Mouse (Mus musculus) Patski (cell line): ENCODE data around the gene Spag9. TPM values are rescaled to one million over a fixed set of nuclear protein-coding genes. Genes with fewer than 3 reads are reported as not detected.

Experiments used
- ATAC-seq: fragments of 100-300 bp; one replicate; pipeline ENCODE4 v1.8.0; 2021
- CTCF ChIA-PET: fragments of 350-600 bp; sonication (Branson Sonifier 250); formaldehyde crosslinking; loops from one replicate; lab custom pipeline; 2022; ENCODE audit warnings: inconsistent platforms; lab: Charles Lee
- POLR2A ChIA-PET: fragments of 350-600 bp; sonication (Branson Sonifier 250); formaldehyde crosslinking; loops from one replicate; lab custom pipeline; 2022; ENCODE audit warnings: antibody characterized with exemption, inconsistent platforms; lab: Charles Lee
- DNase-seq: peaks from one replicate; pipeline ENCODE4 v3.0.0-alpha.2; 2011; ENCODE audit warnings: low read depth, low spot score
- H3K27me3 ChIP-seq: fragments of 371-371 bp; one replicate; pipeline ENCODE4 v1.5.1; 2021
- CTCF ChIP-seq: fragments of 100-300 bp; IDR thresholded peaks from one replicate; pipeline ENCODE4 v1.5.1; 2021
- in situ Hi-C: fragments of 300-500 bp; cut with MboI; formaldehyde crosslinking; loops from 3 replicates; pipeline ENCODE4 v1.11.1; 2018; ENCODE audit warnings: low pct_unique_long_range_greater_than_20kb, mixed read lengths
- polyA plus RNA-seq: library from polyadenylated mRNA; unstranded; gene quantifications from one replicate; pipeline ENCODE4 v1.2.3, GENCODE M21; 2021

Spag9 gene
- polyA plus RNA-seq, 1 experiment from 2014 or later = 64.7 TPM

- in situ Hi-C loops = no loop called here
- no peak for TF ChIP-seq CTCF
- ATAC-seq = no peak
- CTCF ChIA-PET = interaction anchor here (1.1 kb wide), 1 partner anchor 9 kb away, joined by 3 read pairs; no protein-coding TSS in a partner anchor
- no peaks in the 10 kb centered on the region for H3K27me3 ChIP-seq
- no peak for DNase-seq
- POLR2A ChIA-PET = no interaction called here
Measured at GRCm38 (mm10) chr11:94097489-94097888, 101.6 kb downstream of the Spag9 start.

- POLR2A ChIA-PET = no interaction called here
- in situ Hi-C loops = no loop called here
- DNase-seq (no peak), ATAC-seq (no peak)
- TF ChIP-seq CTCF = no peak
- CTCF ChIA-PET = interaction anchor here (1.2 kb wide), 1 partner anchor 9 kb away, joined by 3 read pairs; no protein-coding TSS in a partner anchor
- no peaks in the 10 kb centered on the region for H3K27me3 ChIP-seq
Measured at GRCm38 (mm10) chr11:94098840-94099239, 102.9 kb downstream of the Spag9 start.

GRCm38 (mm10) chr11:94113795-94114194 lies 117.9 kb downstream of the Spag9 start:
- DNase-seq = no peak
- POLR2A ChIA-PET = no interaction called here
- TF ChIP-seq CTCF = no peak
- H3K27me3 ChIP-seq = no peaks in the 10 kb centered on the region
- in situ Hi-C loops = no loop called here
- CTCF ChIA-PET = interaction anchor here (0.9 to 1.3 kb wide), 2 partner anchors 10 to 114 kb away, joined by 3 to 4 read pairs; no protein-coding TSS in a partner anchor
- ATAC-seq = no peak

DNA sequence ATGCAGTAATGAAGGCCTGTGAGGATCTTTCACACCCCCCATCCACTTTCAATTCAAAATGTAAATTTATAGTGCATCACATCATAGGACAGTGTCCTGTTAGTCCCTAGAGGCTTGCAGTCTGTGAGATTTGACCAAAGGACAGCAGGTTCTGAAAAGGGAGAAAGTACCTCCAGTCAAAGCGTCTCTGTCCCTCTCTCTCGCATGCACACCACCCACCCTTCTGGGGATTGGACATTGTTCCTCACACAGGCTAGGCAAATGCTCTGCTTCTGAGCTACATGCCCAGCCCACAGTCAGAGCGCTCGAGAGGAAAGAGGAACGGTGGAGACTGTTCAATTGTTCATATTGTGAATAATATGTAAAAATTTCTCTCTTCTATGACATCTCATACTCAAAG lies 119.5 kb downstream of the Spag9 start:
- in situ Hi-C loops = no loop called here
- TF ChIP-seq CTCF = no peak
- ATAC-seq (no peak), DNase-seq (no peak)
- POLR2A ChIA-PET = interaction anchor here (0.5 kb wide), 1 partner anchor 329 kb away, joined by 4 read pairs; no protein-coding TSS in a partner anchor
- H3K27me3 ChIP-seq = no peaks in the 10 kb centered on the region
- CTCF ChIA-PET = no interaction called here

GRCm38 (mm10) chr11:94116655-94117054 lies 120.8 kb downstream of the Spag9 start:
- no peak for ATAC-seq
- no peak for DNase-seq
- POLR2A ChIA-PET = no interaction called here
- in situ Hi-C loops = no loop called here
- no peak for TF ChIP-seq CTCF
- CTCF ChIA-PET = interaction anchor here (1.0 to 1.3 kb wide), 2 partner anchors 12 to 17 kb away, joined by 3 read pairs; no protein-coding TSS in a partner anchor
- H3K27me3 ChIP-seq = no peaks in the 10 kb centered on the region

GRCm38 (mm10) chr11:94117836-94118235 lies 121.9 kb downstream of the Spag9 start:
- POLR2A ChIA-PET = no interaction called here
- no peaks in the 10 kb centered on the region for H3K27me3 ChIP-seq
- in situ Hi-C loops = no loop called here
- TF ChIP-seq CTCF = no peak
- ATAC-seq = no peak
- CTCF ChIA-PET = no interaction called here
- DNase-seq = no peak

DNA sequence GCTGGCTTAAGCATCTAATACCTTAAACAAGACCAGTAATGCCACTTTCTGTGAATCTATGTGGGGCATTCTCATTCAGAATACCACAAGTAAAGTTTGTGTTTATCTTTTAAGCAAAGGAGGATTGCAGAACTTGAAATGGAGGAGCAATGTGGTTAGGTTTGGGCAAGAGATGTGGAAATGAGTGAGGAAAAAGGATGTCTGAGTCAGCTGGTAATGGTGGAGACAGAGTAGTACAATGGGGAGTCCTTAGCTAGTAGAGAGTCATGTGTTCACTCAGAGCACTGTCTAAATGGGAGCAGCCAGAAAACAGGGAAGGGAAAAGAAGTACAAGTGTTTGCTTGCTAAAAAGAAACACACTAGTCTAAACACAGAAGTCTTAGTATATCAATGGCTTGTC lies 122.7 kb downstream of the Spag9 start:
- DNase-seq = no peak
- ChIA-PET POLR2A (no interaction called here), CTCF (interaction anchor here (1.3 kb wide), 1 partner anchor 9 kb away, joined by 4 read pairs; no protein-coding TSS in a partner anchor)
- TF ChIP-seq CTCF = no peak
- ATAC-seq = no peak
- H3K27me3 ChIP-seq = no peaks in the 10 kb centered on the region
- in situ Hi-C loops = no loop called here

- DNase-seq (no peak), ATAC-seq (no peak)
- TF ChIP-seq CTCF = no peak
- no peaks in the 10 kb centered on the region for H3K27me3 ChIP-seq
- ChIA-PET POLR2A (no interaction called here), CTCF (interaction anchor here (2.1 kb wide), 1 partner anchor 106 kb away, joined by 6 read pairs; no protein-coding TSS in a partner anchor)
- in situ Hi-C loops = no loop called here
Measured at GRCm38 (mm10) chr11:94120690-94121089, 124.8 kb downstream of the Spag9 start.

GRCm38 (mm10) chr11:94121501-94121900 lies 125.6 kb downstream of the Spag9 start:
- in situ Hi-C loops = no loop called here
- no peak for TF ChIP-seq CTCF
- DNase-seq = no peak
- ChIA-PET POLR2A (no interaction called here), CTCF (interaction anchor here (2.1 kb wide), 1 partner anchor 105 kb away, joined by 6 read pairs; no protein-coding TSS in a partner anchor)
- no peak for ATAC-seq
- no peaks in the 10 kb centered on the region for H3K27me3 ChIP-seq

DNA sequence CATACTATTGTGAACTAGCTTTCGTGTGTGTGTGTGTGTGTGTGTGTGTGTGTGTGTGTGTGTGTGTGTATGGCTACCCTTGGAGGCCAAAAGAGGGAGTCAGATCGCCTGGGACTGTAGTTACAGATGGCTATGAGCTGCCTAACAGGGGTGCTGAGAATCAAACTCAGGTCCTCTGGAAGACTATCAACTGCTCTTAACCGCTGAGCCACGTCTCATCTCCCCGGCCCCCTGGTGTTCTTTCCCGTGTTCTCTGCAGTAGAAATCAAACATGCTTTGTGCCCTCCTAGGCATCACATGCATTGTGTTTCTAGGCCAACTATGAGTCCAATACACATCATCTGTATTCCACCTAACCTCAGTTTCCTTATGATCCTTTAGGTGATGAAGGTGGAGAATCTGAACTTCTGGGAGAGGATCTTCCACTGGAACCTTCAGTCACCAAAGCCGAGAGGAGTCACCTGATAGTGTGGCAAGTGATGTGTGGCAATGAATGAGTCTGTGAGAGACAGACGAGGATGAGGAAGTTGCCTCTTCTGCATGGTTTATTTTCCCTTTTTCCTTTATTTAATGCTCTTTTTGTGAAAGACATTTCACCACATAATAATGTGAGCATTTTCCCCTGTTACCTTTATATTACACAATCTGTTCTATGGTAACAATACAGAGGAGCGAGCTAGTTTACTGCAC lies 126.6 kb downstream of the Spag9 start:
- DNase-seq (no peak), ATAC-seq (no peak)
- no peaks in the 10 kb centered on the region for H3K27me3 ChIP-seq
- in situ Hi-C loops = no loop called here
- POLR2A ChIA-PET = no interaction called here
- CTCF ChIA-PET = interaction anchor here (2.1 kb wide), 1 partner anchor 104 kb away, joined by 6 read pairs; no protein-coding TSS in a partner anchor
- TF ChIP-seq CTCF = no peak

- CTCF ChIA-PET = no interaction called here
- POLR2A ChIA-PET = no interaction called here
- TF ChIP-seq CTCF = no peak
- DNase-seq (no peak), ATAC-seq (no peak)
- no peaks in the 10 kb centered on the region for H3K27me3 ChIP-seq
- in situ Hi-C loops = loop anchor here (5.0 kb wide), 2 partner anchors 146 to 361 kb away; partner anchors contain the start of gene Spata20
Measured at GRCm38 (mm10) chr11:94126701-94127100, 130.8 kb downstream of the Spag9 start.
